Mouse (Mus musculus) spleen, adult 2 months (tissue): ENCODE results near the gene Rai14.

Experiments
- CTCF ChIP-seq: fragments of 200-500 bp; IDR thresholded peaks from 2 replicates; pipeline ENCODE4 v1.5.1; 2011; ENCODE audit warnings: mild to moderate bottlenecking, inconsistent platforms; ENCODE audit not compliant: insufficient read depth, insufficient read length, insufficient replicate concordance; ENCODE audit errors: extremely low read depth
- POLR2A ChIP-seq: fragments of 200-500 bp; IDR thresholded peaks from 2 replicates; pipeline ENCODE4 v1.6.1; 2011; ENCODE audit warnings: low read depth, low read length, inconsistent platforms

- TF ChIP-seq CTCF (no peak), POLR2A (no peak)
Measured at GRCm38 (mm10) chr15:10715966-10716365, 1.5 kb upstream of the Rai14 start.
